Mouse (Mus musculus) midbrain, embryonic 10.5 days (tissue): Measurements from ENCODE around the gene Ngly1. TPM values are rescaled to one million over a fixed set of nuclear protein-coding genes. Genes with fewer than 3 reads are reported as not detected.

Experiments
- DNase-seq: peaks from one replicate; pipeline ENCODE4 v3.0.0-alpha.2; 2017; ENCODE audit warnings: low spot score
- H3K27ac ChIP-seq: fragments of 300-500 bp; sonication (generic); replicated peaks from 2 replicates; pipeline ENCODE4 v1.5.1; 2016; ENCODE audit warnings: mild to moderate bottlenecking
- H3K27me3 ChIP-seq: fragments of 300-500 bp; sonication (generic); 2 replicates; pipeline ENCODE4 v1.6.1; 2016; ENCODE audit warnings: low read depth, mild to moderate bottlenecking; ENCODE audit not compliant: poor library complexity, severe bottlenecking
- H3K36me3 ChIP-seq: fragments of 300-500 bp; sonication (generic); 2 replicates; pipeline ENCODE4 v1.6.1; 2016; ENCODE audit warnings: mild to moderate bottlenecking, moderate library complexity
- H3K4me1 ChIP-seq: fragments of 300-500 bp; sonication (generic); 2 replicates; pipeline ENCODE4 v1.6.1; 2016
- H3K4me3 ChIP-seq: fragments of 300-500 bp; sonication (generic); 2 replicates; pipeline ENCODE4 v1.5.1; 2016; ENCODE audit warnings: mild to moderate bottlenecking, moderate library complexity
- H3K9me3 ChIP-seq: fragments of 300-500 bp; sonication (generic); replicated peaks from 2 replicates; pipeline ENCODE4 v1.6.1; 2016; ENCODE audit warnings: mild to moderate bottlenecking
- WGBS: fragments of 180-500 bp; shearing (Covaris S2); methylation state at CpG from one replicate; pipeline ENCODE4 v1.1.7; 2016; 5-methylcytosine and 5-hydroxymethylcytosine counted together
- polyA plus RNA-seq: library from polyadenylated mRNA; unstranded; fragments of >200 nt; fragmentation: Nextera tagmentation; extraction: Ambion mirVana; gene quantifications from 2 replicates; pipeline ENCODE4 v1.2.1, GENCODE M21; 2016

The Ngly1 gene
- polyA plus RNA-seq, 1 experiment from 2014 or later, result 14.3 TPM

- H3K4me3 ChIP-seq, result no peak overlapping the region
- no peaks in the 10 kb centered on the region for H3K27me3 ChIP-seq
- no peak overlapping the region for H3K27ac ChIP-seq
- no peaks in the 10 kb centered on the region for H3K9me3 ChIP-seq
- H3K36me3 ChIP-seq, result no peaks in the 10 kb centered on the region
- no peak for DNase-seq
- WGBS, result 81% methylated on average over 2 of the region's 2 CpGs
- H3K4me1 ChIP-seq, result no peaks in the 10 kb centered on the region
Observed at GRCm38 (mm10) chr14:16314842-16315241, 65.8 kb downstream of the Ngly1 start.

GRCm38 (mm10) chr14:16316715-16317114 lies 67.6 kb downstream of the Ngly1 start:
- WGBS, result 94% methylated on average over 1 of the region's 1 CpGs
- Histone ChIP-seq H3K36me3 (no peaks in the 10 kb centered on the region), H3K9me3 (no peaks in the 10 kb centered on the region), H3K27me3 (no peaks in the 10 kb centered on the region), H3K4me3 (no peak overlapping the region), H3K27ac (no peak overlapping the region), H3K4me1 (no peaks in the 10 kb centered on the region)
- DNase-seq, result no peak

GRCm38 (mm10) chr14:16319818-16320217 lies 70.7 kb downstream of the Ngly1 start:
- no peaks in the 10 kb centered on the region for H3K4me1 ChIP-seq
- H3K36me3 ChIP-seq, result no peaks in the 10 kb centered on the region
- H3K27ac ChIP-seq, result no peak overlapping the region
- no peaks in the 10 kb centered on the region for H3K27me3 ChIP-seq
- no peaks in the 10 kb centered on the region for H3K9me3 ChIP-seq
- H3K4me3 ChIP-seq, result no peak overlapping the region
- 85% methylated on average over 2 of the region's 2 CpGs for WGBS
- no peak for DNase-seq

- no peaks in the 10 kb centered on the region for H3K36me3 ChIP-seq
- 85% methylated on average over 4 of the region's 4 CpGs for WGBS
- no peak overlapping the region for H3K4me3 ChIP-seq
- H3K27ac ChIP-seq, result no peak overlapping the region
- no peaks in the 10 kb centered on the region for H3K9me3 ChIP-seq
- H3K27me3 ChIP-seq, result no peaks in the 10 kb centered on the region
- peaks cover 12% of the 10 kb centered on the region for H3K4me1 ChIP-seq
- no peak for DNase-seq
Observed at GRCm38 (mm10) chr14:16324394-16324793, 75.3 kb downstream of the Ngly1 start.

GRCm38 (mm10) chr14:16325208-16325607 lies 76.1 kb downstream of the Ngly1 start:
- 42% methylated on average over 1 of the region's 1 CpGs for WGBS

GRCm38 (mm10) chr14:16328531-16328930 lies 79.5 kb downstream of the Ngly1 start:
- Histone ChIP-seq H3K27ac (peak overlapping the region; percentile 76), H3K4me1 (peaks cover 17% of the 10 kb centered on the region), H3K36me3 (no peaks in the 10 kb centered on the region), H3K9me3 (no peaks in the 10 kb centered on the region), H3K27me3 (no peaks in the 10 kb centered on the region), H3K4me3 (no peak overlapping the region)
- 8% methylated on average over 2 of the region's 2 CpGs for WGBS
- DNase-seq, result peak; percentile 50

More at GRCm38 (mm10) chr14:16325208-16325607, 76.1 kb downstream of the Ngly1 start:
- peaks cover 13% of the 10 kb centered on the region for H3K4me1 ChIP-seq
- H3K27ac ChIP-seq, result no peak overlapping the region
- no peak for DNase-seq
- no peaks in the 10 kb centered on the region for H3K36me3 ChIP-seq
- H3K9me3 ChIP-seq, result no peaks in the 10 kb centered on the region
- no peak overlapping the region for H3K4me3 ChIP-seq
- H3K27me3 ChIP-seq, result no peaks in the 10 kb centered on the region

- H3K27ac ChIP-seq, result peak overlapping the region; percentile 76
Observed at GRCm38 (mm10) chr14:16328959-16329480, 79.9 kb downstream of the Ngly1 start.

GRCm38 (mm10) chr14:16329756-16330155 lies 80.7 kb downstream of the Ngly1 start:
- no peaks in the 10 kb centered on the region for H3K27me3 ChIP-seq
- no peak overlapping the region for H3K27ac ChIP-seq
- no peaks in the 10 kb centered on the region for H3K36me3 ChIP-seq
- H3K4me1 ChIP-seq, result peaks cover 17% of the 10 kb centered on the region
- no peak for DNase-seq
- no peaks in the 10 kb centered on the region for H3K9me3 ChIP-seq
- H3K4me3 ChIP-seq, result no peak overlapping the region
- WGBS, result 79% methylated on average over 3 of the region's 3 CpGs

More at GRCm38 (mm10) chr14:16328959-16329480, 79.9 kb downstream of the Ngly1 start:
- Histone ChIP-seq H3K27me3 (no peaks in the 10 kb centered on the region), H3K4me3 (no peak overlapping the region), H3K9me3 (no peaks in the 10 kb centered on the region), H3K36me3 (no peaks in the 10 kb centered on the region), H3K4me1 (peaks cover 17% of the 10 kb centered on the region)
- peak; percentile 30 for DNase-seq
- WGBS, result 13% methylated on average over 5 of the region's 5 CpGs

GRCm38 (mm10) chr14:16334260-16334659 lies 85.2 kb downstream of the Ngly1 start:
- Histone ChIP-seq H3K36me3 (no peaks in the 10 kb centered on the region), H3K27ac (no peak overlapping the region), H3K4me1 (peaks cover 7% of the 10 kb centered on the region), H3K27me3 (no peaks in the 10 kb centered on the region), H3K4me3 (no peak overlapping the region), H3K9me3 (no peaks in the 10 kb centered on the region)
- WGBS, result 99% methylated on average over 3 of the region's 3 CpGs
- no peak for DNase-seq

- Histone ChIP-seq H3K4me3 (no peak overlapping the region), H3K27ac (no peak overlapping the region), H3K4me1 (peaks cover 4% of the 10 kb centered on the region; the same call in 1 of the 2 replicates), H3K9me3 (no peaks in the 10 kb centered on the region), H3K36me3 (no peaks in the 10 kb centered on the region), H3K27me3 (no peaks in the 10 kb centered on the region)
- no peak for DNase-seq
- 71% methylated on average over 3 of the region's 3 CpGs for WGBS
Observed at GRCm38 (mm10) chr14:16335835-16336417, 86.8 kb downstream of the Ngly1 start.

GRCm38 (mm10) chr14:16347505-16347904 lies 98.4 kb downstream of the Ngly1 start:
- no peak overlapping the region for H3K4me3 ChIP-seq
- H3K9me3 ChIP-seq, result no peaks in the 10 kb centered on the region
- no peaks in the 10 kb centered on the region for H3K27me3 ChIP-seq
- WGBS, result 75% methylated on average over 9 of the region's 9 CpGs
- H3K36me3 ChIP-seq, result no peaks in the 10 kb centered on the region
- H3K4me1 ChIP-seq, result no peaks in the 10 kb centered on the region
- no peak overlapping the region for H3K27ac ChIP-seq
- DNase-seq, result no peak

GRCm38 (mm10) chr14:16359704-16360103 lies 110.6 kb downstream of the Ngly1 start:
- Histone ChIP-seq H3K36me3 (no peaks in the 10 kb centered on the region), H3K4me3 (no peak overlapping the region), H3K27me3 (no peaks in the 10 kb centered on the region), H3K9me3 (no peaks in the 10 kb centered on the region), H3K27ac (no peak overlapping the region), H3K4me1 (peaks cover 8% of the 10 kb centered on the region)
- WGBS, result 79% methylated on average over 1 of the region's 1 CpGs
- DNase-seq, result no peak
